Mouse (Mus musculus) T-cell, adult 66 days (primary cell): ENCODE data around the gene Ube2r2. TPM values are rescaled to one million over a fixed set of nuclear protein-coding genes. Genes with fewer than 3 reads are reported as not detected.

ENCODE experiments used
- total RNA-seq, 2 experiments: library from RNA; stranded (reverse); gene quantifications; 3 replicates in 1 of 2; 4 replicates in 1 of 2; pipeline ENCODE4 v1.2.4; 2023

Ube2r2 gene
- 10 to 100 TPM; 77.0 to 79.0 TPM for total RNA-seq

GRCm38 (mm10) chr4:41135711-41136453, at the start of gene Ube2r2:
TSS of gene Ube2r2 (plus strand) at chr4:41135743.

GRCm38 (mm10) chr4:41097871-41098576, 37.5 kb upstream of the Ube2r2 start, which contains the start of gene Aqp3:
TSS of gene Aqp3 (minus strand) at chr4:41098183.

GRCm38 (mm10) chr4:41124180-41124951, 11.2 kb upstream of the Ube2r2 start, which contains the start of gene Nol6:
TSS of gene Nol6 (minus strand) at chr4:41124455.

Other genes starting within 250 kb of the Ube2r2 start
- not detected for gene Spink4, start 215.7 kb upstream of the Ube2r2 start, total RNA-seq
- gene Bag1, start 187.4 kb upstream of the Ube2r2 start, total RNA-seq = 10 to 100 TPM; 70.6 to 79.1 TPM
- 10 to 100 TPM; 28.3 to 36.3 TPM for gene Chmp5, start 187.3 kb upstream of the Ube2r2 start, total RNA-seq
- 10 to 100 TPM; 93.8 to 94.6 TPM for gene Nfx1, start 164.8 kb upstream of the Ube2r2 start, total RNA-seq
- not detected for gene Aqp7, start 87.6 kb upstream of the Ube2r2 start, total RNA-seq
- 10 to 100 TPM; 59.6 to 67.0 TPM for gene Aqp3, start 37.6 kb upstream of the Ube2r2 start, total RNA-seq
- 10 to 100 TPM; 72.5 to 81.9 TPM for gene Nol6, start 11.3 kb upstream of the Ube2r2 start, total RNA-seq
- 10 to 100 TPM; 64.8 to 74.1 TPM for gene Ubap2, start 139.4 kb downstream of the Ube2r2 start, total RNA-seq
- 10 to 100 TPM; 32.4 to 37.0 TPM for gene Dcaf12, start 179.1 kb downstream of the Ube2r2 start, total RNA-seq
- gene Ubap1, start 213.3 kb downstream of the Ube2r2 start, total RNA-seq = 10 to 100 TPM; 34.8 to 46.7 TPM